In genomic region chr1:91412286-91413029, GRCm38 (mm10) we compare ENCODE assay signal across 8 mouse cellular contexts. TPM values are rescaled to one million over a fixed set of nuclear protein-coding genes. Genes with fewer than 3 reads are reported as not detected.
A peak's percentile ranks its signal among the peaks of the same experiment; 100 is the strongest.
DNase-seq lines count a peak whose midpoint lies in the region; ATAC-seq and TF ChIP-seq lines count a peak whose summit lies in the region.

No protein-coding gene starts in this region.

- peaks cover 9% of the 10 kb centered on the region for H3K4me1 ChIP-seq in spleen, adult 2 months (ENCODE audit: control insufficient read depth, insufficient read depth, insufficient read length)
- peaks cover 20% of the 10 kb centered on the region for H3K4me1 ChIP-seq in forebrain, embryonic 11.5 days (replicated peaks; ENCODE audit: control insufficient read depth, insufficient read depth, low read length)
- peaks cover 26% of the 10 kb centered on the region for H3K4me1 ChIP-seq in intestine, embryonic 16.5 days (ENCODE audit: control insufficient read depth, insufficient read depth, low read length)
- H3K4me1 ChIP-seq in lung, embryonic 16.5 days (replicated peaks; ENCODE audit: control insufficient read depth, insufficient read depth, low read length): peaks cover 34% of the 10 kb centered on the region
- H3K4me1 ChIP-seq in stomach, embryonic 14.5 days (ENCODE audit: control insufficient read depth, insufficient read depth, low read length): peaks cover 27% of the 10 kb centered on the region

- TF ChIP-seq CTCF in spleen, adult 2 months (IDR thresholded peaks at IDR 0.05; ENCODE audit: extremely low read depth, insufficient read depth, insufficient read length, insufficient replicate concordance): no peak

- no peak for TF ChIP-seq POLR2A in spleen, adult 2 months (IDR thresholded peaks at IDR 0.05; ENCODE audit: low read depth, low read length)

- no peaks in the 10 kb centered on the region for H3K9me3 ChIP-seq in forebrain, embryonic 11.5 days (ENCODE audit: control insufficient read depth, low read length)
- no peaks in the 10 kb centered on the region for H3K9me3 ChIP-seq in intestine, embryonic 16.5 days (ENCODE audit: control insufficient read depth, low read length)
- no peaks in the 10 kb centered on the region for H3K9me3 ChIP-seq in lung, embryonic 16.5 days (ENCODE audit: control insufficient read depth, low read length)
- no peaks in the 10 kb centered on the region for H3K9me3 ChIP-seq in stomach, embryonic 14.5 days (ENCODE audit: control insufficient read depth, low read depth, low read length)

- WGBS in spleen, adult 2 months: 7% methylated on average over 62 of the region's 65 CpGs
- WGBS in forebrain, embryonic 11.5 days: 3% methylated on average over 60 of the region's 65 CpGs
- 6% methylated on average over 64 of the region's 65 CpGs for WGBS in intestine, embryonic 16.5 days
- 3% methylated on average over 59 of the region's 65 CpGs for WGBS in lung, embryonic 16.5 days
- 4% methylated on average over 61 of the region's 65 CpGs for WGBS in stomach, embryonic 14.5 days

- H3K27ac ChIP-seq in spleen, adult 2 months (ENCODE audit: insufficient read depth, low read length): peak overlapping the region; percentile 67
- H3K27ac ChIP-seq in forebrain, embryonic 11.5 days (ENCODE audit: low read depth, low read length): peak overlapping the region; percentile 97
- H3K27ac ChIP-seq in intestine, embryonic 16.5 days (ENCODE audit: low read length): peak overlapping the region; percentile 91
- peak overlapping the region; percentile 86 for H3K27ac ChIP-seq in lung, embryonic 16.5 days (ENCODE audit: low read length)
- peak overlapping the region; percentile 90 for H3K27ac ChIP-seq in stomach, embryonic 14.5 days (ENCODE audit: low read length)

- peak overlapping the region; percentile 91 for H3K4me3 ChIP-seq in spleen, adult 2 months (ENCODE audit: extremely low read depth, insufficient read depth, insufficient read length)
- peak overlapping the region; percentile 61 for H3K4me3 ChIP-seq in forebrain, embryonic 11.5 days (ENCODE audit: low read depth, low read length)
- H3K4me3 ChIP-seq in intestine, embryonic 16.5 days (ENCODE audit: low read length): peak overlapping the region; percentile 90
- H3K4me3 ChIP-seq in lung, embryonic 16.5 days (ENCODE audit: low read length): peak overlapping the region; percentile 87
- H3K4me3 ChIP-seq in stomach, embryonic 14.5 days (ENCODE audit: low read depth, low read length): peak overlapping the region; percentile 77

- peak; percentile 69 to 81 for DNase-seq in adrenal gland, adult (ENCODE audit: inconsistent age in 2 of 2, low spot score in 1 of 2)
- DNase-seq in adrenal gland, postnatal 4 days (ENCODE audit: low spot score in 2 of 2): no peak
- DNase-seq in spleen, adult 2 months (ENCODE audit: low read depth in 1 of 2, low spot score in 2 of 2): peak in 1 of 2 experiments; percentile 48
- no peak for DNase-seq in spleen, postnatal 10 days (ENCODE audit: low spot score in 2 of 2)
- DNase-seq in forebrain, embryonic 11.5 days (ENCODE audit: low spot score): no peak

- no peaks in the 10 kb centered on the region for H3K27me3 ChIP-seq in spleen, adult 2 months (ENCODE audit: control insufficient read depth, insufficient read depth, low read length)
- H3K27me3 ChIP-seq in forebrain, embryonic 11.5 days (ENCODE audit: control insufficient read depth, insufficient read depth, low read length): no peaks in the 10 kb centered on the region
- H3K27me3 ChIP-seq in intestine, embryonic 16.5 days (replicated peaks; ENCODE audit: control insufficient read depth, insufficient read depth, low read length): no peaks in the 10 kb centered on the region
- H3K27me3 ChIP-seq in lung, embryonic 16.5 days (ENCODE audit: control insufficient read depth, insufficient read depth, low read depth, low read length): no peaks in the 10 kb centered on the region
- H3K27me3 ChIP-seq in stomach, embryonic 14.5 days (ENCODE audit: control insufficient read depth, insufficient read depth, low read length): no peaks in the 10 kb centered on the region

- peak overlapping the region; percentile 86 for H3K9ac ChIP-seq in forebrain, embryonic 11.5 days (ENCODE audit: low read length)
- H3K9ac ChIP-seq in intestine, embryonic 16.5 days (ENCODE audit: low read depth, low read length): peak overlapping the region; percentile 92
- H3K9ac ChIP-seq in lung, embryonic 16.5 days (ENCODE audit: low read length): peak overlapping the region; percentile 90
- H3K9ac ChIP-seq in stomach, embryonic 14.5 days (replicated peaks; ENCODE audit: low read depth, low read length): peak overlapping the region; percentile 74

- peak; percentile 21 for ATAC-seq in forebrain, embryonic 11.5 days (replicated peaks; ENCODE audit: low FRiP score)
- ATAC-seq in intestine, embryonic 16.5 days: peak; percentile 63
- ATAC-seq in lung, embryonic 16.5 days (ENCODE audit: low read depth): peak; percentile 19
- peak; percentile 31 for ATAC-seq in stomach, embryonic 14.5 days (ENCODE audit: insufficient number of reproducible peaks, insufficient read depth, low FRiP score, low read depth)

- H3K4me2 ChIP-seq in forebrain, embryonic 11.5 days (ENCODE audit: low read depth, low read length, severe bottlenecking): peak overlapping the region; percentile 78
- peak overlapping the region; percentile 96 for H3K4me2 ChIP-seq in intestine, embryonic 16.5 days (ENCODE audit: low read depth, low read length)
- peak overlapping the region; percentile 99 for H3K4me2 ChIP-seq in lung, embryonic 16.5 days (ENCODE audit: low read depth, low read length)
- H3K4me2 ChIP-seq in stomach, embryonic 14.5 days (replicated peaks; ENCODE audit: low read depth, low read length): peak overlapping the region; percentile 97

- H3K36me3 ChIP-seq in spleen, adult 2 months (ENCODE audit: control insufficient read depth, insufficient read depth, low read length): no peaks in the 10 kb centered on the region
- H3K36me3 ChIP-seq in forebrain, embryonic 11.5 days (ENCODE audit: control insufficient read depth, insufficient read depth, low read length): no peaks in the 10 kb centered on the region
- H3K36me3 ChIP-seq in intestine, embryonic 16.5 days (ENCODE audit: control insufficient read depth, insufficient read depth, low read length): no peaks in the 10 kb centered on the region
- peaks cover 7% of the 10 kb centered on the region for H3K36me3 ChIP-seq in lung, embryonic 16.5 days (ENCODE audit: control insufficient read depth, insufficient read depth, low read length)
- 0 out of 2 replicates have a peak, but pooled peaks cover 3% of the 10 kb centered on the region for H3K36me3 ChIP-seq in stomach, embryonic 14.5 days (ENCODE audit: control insufficient read depth, insufficient read depth, low read length)

RNA-seq across cellular contexts. Expression of gene Hes6, which starts 1.4 kb away (rescaled TPM):
- total RNA-seq in adrenal gland, postnatal 4 days (2021): 10 to 100 TPM; 56.0 to 71.0 TPM
- 59.9 and 87.9 TPM in 2 replicates for polyA plus RNA-seq in spleen, adult 2 months (2012; rRNA removed)
- 258 and 260 TPM in 2 replicates for polyA plus RNA-seq in forebrain, embryonic 11.5 days (2014; fragmentation: Nextera tagmentation; extraction: Ambion mirVana)
- 98.7 and 105 TPM in 2 replicates for polyA plus RNA-seq in intestine, embryonic 16.5 days (2015; fragmentation: Nextera tagmentation; extraction: Ambion mirVana)
- 73.2 and 77.2 TPM in 2 replicates for polyA plus RNA-seq in lung, embryonic 16.5 days (2015; fragmentation: Nextera tagmentation; extraction: Ambion mirVana)
- polyA plus RNA-seq in stomach, embryonic 14.5 days (2014; fragmentation: Nextera tagmentation; extraction: Ambion mirVana): 65.7 and 78.1 TPM in 2 replicates

RNA-seq across cellular contexts. Expression of gene Ilkap, which starts 13.8 kb away (rescaled TPM):
- 100 to 1,000 TPM; 104 TPM for total RNA-seq in adrenal gland, postnatal 4 days (2021)
- polyA plus RNA-seq in spleen, adult 2 months (2012; rRNA removed): 43.9 and 46.7 TPM in 2 replicates
- polyA plus RNA-seq in forebrain, embryonic 11.5 days (2014; fragmentation: Nextera tagmentation; extraction: Ambion mirVana): 161 and 166 TPM in 2 replicates
- polyA plus RNA-seq in intestine, embryonic 16.5 days (2015; fragmentation: Nextera tagmentation; extraction: Ambion mirVana): 102 and 112 TPM in 2 replicates
- 133 and 139 TPM in 2 replicates for polyA plus RNA-seq in lung, embryonic 16.5 days (2015; fragmentation: Nextera tagmentation; extraction: Ambion mirVana)
- polyA plus RNA-seq in stomach, embryonic 14.5 days (2014; fragmentation: Nextera tagmentation; extraction: Ambion mirVana): 134 and 146 TPM in 2 replicates

RNA-seq across cellular contexts. Expression of gene Erfe, which starts 46.2 kb away (rescaled TPM):
- 1 to 10 TPM; 1.7 to 1.8 TPM for total RNA-seq in adrenal gland, postnatal 4 days (2021)
- polyA plus RNA-seq in spleen, adult 2 months (2012; rRNA removed): 0.51 and 1.3 TPM in 2 replicates
- polyA plus RNA-seq in forebrain, embryonic 11.5 days (2014; fragmentation: Nextera tagmentation; extraction: Ambion mirVana): 0.91 and 2.0 TPM in 2 replicates
- polyA plus RNA-seq in intestine, embryonic 16.5 days (2015; fragmentation: Nextera tagmentation; extraction: Ambion mirVana): 7.1 and 9.0 TPM in 2 replicates
- polyA plus RNA-seq in lung, embryonic 16.5 days (2015; fragmentation: Nextera tagmentation; extraction: Ambion mirVana): 1.6 and 2.2 TPM in 2 replicates
- 2.1 and 2.5 TPM in 2 replicates for polyA plus RNA-seq in stomach, embryonic 14.5 days (2014; fragmentation: Nextera tagmentation; extraction: Ambion mirVana)

RNA-seq across cellular contexts. Expression of gene Per2, which starts 46.7 kb away (rescaled TPM):
- total RNA-seq in adrenal gland, postnatal 4 days (2021): 10 to 100 TPM; 23.6 to 27.1 TPM
- 3.7 and 5.0 TPM in 2 replicates for polyA plus RNA-seq in spleen, adult 2 months (2012; rRNA removed)
- polyA plus RNA-seq in forebrain, embryonic 11.5 days (2014; fragmentation: Nextera tagmentation; extraction: Ambion mirVana): 2.7 and 3.6 TPM in 2 replicates
- 8.9 and 11.7 TPM in 2 replicates for polyA plus RNA-seq in intestine, embryonic 16.5 days (2015; fragmentation: Nextera tagmentation; extraction: Ambion mirVana)
- polyA plus RNA-seq in lung, embryonic 16.5 days (2015; fragmentation: Nextera tagmentation; extraction: Ambion mirVana): 10.7 and 12.2 TPM in 2 replicates
- 7.3 and 9.5 TPM in 2 replicates for polyA plus RNA-seq in stomach, embryonic 14.5 days (2014; fragmentation: Nextera tagmentation; extraction: Ambion mirVana)

Comparison
In these comparisons a context has a peak if more than half of its experiments do, and no peak if none do; other contexts are left out.
1. DNase-seq: peak in adrenal gland, adult (2 of 2); none in adrenal gland, postnatal 4 days (0 of 2), spleen, postnatal 10 days (0 of 2) and forebrain, embryonic 11.5 days (single experiment).
2. Peak in every context shown above with its lines, with median percentiles within 50 percentile points of each other: H3K27ac ChIP-seq, H3K4me3 ChIP-seq, ATAC-seq, H3K4me2 ChIP-seq and H3K9ac ChIP-seq.